Mouse (Mus musculus) limb, embryonic 10.5 days (tissue): ENCODE measurements around the gene Etnk2. TPM values are rescaled to one million over a fixed set of nuclear protein-coding genes. Genes with fewer than 3 reads are reported as not detected.

Source experiments
- DNase-seq: peaks from one replicate; pipeline ENCODE4 v3.0.0-alpha.2; 2017; ENCODE audit warnings: low spot score
- H3K27ac ChIP-seq: fragments of 300-500 bp; sonication (generic); 2 replicates; pipeline ENCODE4 v1.5.1; 2016; ENCODE audit warnings: mild to moderate bottlenecking
- H3K27me3 ChIP-seq: fragments of 300-500 bp; sonication (generic); 2 replicates; pipeline ENCODE4 v1.6.1; 2016; ENCODE audit warnings: low read depth, mild to moderate bottlenecking; ENCODE audit not compliant: poor library complexity, severe bottlenecking
- H3K36me3 ChIP-seq: fragments of 300-500 bp; sonication (generic); 2 replicates; pipeline ENCODE4 v1.6.1; 2016; ENCODE audit warnings: mild to moderate bottlenecking, moderate library complexity
- H3K4me1 ChIP-seq: fragments of 300-500 bp; sonication (generic); 2 replicates; pipeline ENCODE4 v1.6.1; 2016
- H3K4me3 ChIP-seq: fragments of 300-500 bp; sonication (generic); 2 replicates; pipeline ENCODE4 v1.5.1; 2016; ENCODE audit warnings: mild to moderate bottlenecking, moderate library complexity
- H3K9me3 ChIP-seq: fragments of 300-500 bp; sonication (generic); replicated peaks from 2 replicates; pipeline ENCODE4 v1.6.1; 2016; ENCODE audit warnings: mild to moderate bottlenecking
- WGBS: fragments of 180-500 bp; shearing (Covaris S2); methylation state at CpG from one replicate; pipeline ENCODE4 v1.1.7; 2016; 5-methylcytosine and 5-hydroxymethylcytosine counted together
- polyA plus RNA-seq: library from polyadenylated mRNA; unstranded; fragments of >200 nt; fragmentation: Nextera tagmentation; extraction: Ambion mirVana; gene quantifications from 2 replicates; pipeline ENCODE4 v1.2.1, GENCODE M21; 2016

Etnk2 gene
- polyA plus RNA-seq, 1 experiment from 2014 or later = 2.0 TPM

DNA sequence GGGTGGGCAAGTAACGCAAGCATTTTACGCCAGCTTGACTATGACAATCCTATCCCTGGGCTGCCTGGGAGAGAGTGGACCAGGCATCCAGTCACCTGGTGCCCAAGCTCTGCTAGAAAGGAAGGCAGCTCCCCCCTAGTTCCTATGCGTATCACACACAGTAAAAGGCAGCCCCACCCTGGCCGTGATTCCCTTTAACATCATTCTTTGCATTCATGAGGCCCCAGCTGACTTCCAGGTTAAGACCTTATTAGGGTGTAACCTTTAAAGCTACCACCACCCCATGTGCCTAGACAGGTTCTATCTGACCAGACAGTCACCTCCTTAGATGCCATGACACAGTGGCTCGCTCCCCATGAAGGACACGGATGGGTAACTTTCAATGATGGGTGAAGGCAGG is 52.1 kb downstream of the Etnk2 start:
- WGBS = 78% methylated on average over 6 of the region's 6 CpGs
- Histone ChIP-seq H3K36me3 (no peaks in the 10 kb centered on the region), H3K27me3 (no peaks in the 10 kb centered on the region), H3K27ac (peak overlapping the region; percentile 26), H3K4me1 (peaks cover 92% of the 10 kb centered on the region), H3K9me3 (no peaks in the 10 kb centered on the region), H3K4me3 (no peak overlapping the region)
- no peak for DNase-seq

DNA sequence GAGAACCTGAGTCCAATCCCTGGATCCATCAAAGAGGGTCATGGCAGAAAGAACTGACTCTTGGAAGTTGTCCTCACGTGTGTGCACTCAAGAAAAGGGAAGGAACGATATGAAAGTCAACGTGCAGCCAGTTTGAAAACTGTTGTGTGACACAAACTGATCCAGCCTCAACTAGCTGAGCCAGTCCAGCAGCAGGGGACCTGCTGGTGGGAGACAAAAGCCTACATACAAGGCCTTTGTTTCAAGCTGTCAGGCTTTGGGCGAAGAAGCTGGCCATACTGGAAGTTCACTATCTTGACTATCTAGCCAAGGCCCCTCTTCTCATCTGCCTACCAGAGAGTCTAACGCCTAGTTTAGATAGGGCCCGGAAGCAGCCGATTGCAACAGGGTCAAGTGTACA is 53.1 kb downstream of the Etnk2 start:
- Histone ChIP-seq H3K4me1 (peaks cover 92% of the 10 kb centered on the region), H3K36me3 (no peaks in the 10 kb centered on the region), H3K4me3 (no peak overlapping the region), H3K27me3 (no peaks in the 10 kb centered on the region), H3K9me3 (no peaks in the 10 kb centered on the region), H3K27ac (no peak overlapping the region)
- WGBS = 96% methylated on average over 7 of the region's 7 CpGs
- no peak for DNase-seq

- peak overlapping the region; percentile 84; the same call in 1 of the 2 replicates for H3K27ac ChIP-seq
- no peaks in the 10 kb centered on the region for H3K36me3 ChIP-seq
- 76% methylated on average over 3 of the region's 3 CpGs for WGBS
- no peaks in the 10 kb centered on the region for H3K27me3 ChIP-seq
- DNase-seq = no peak
- H3K4me3 ChIP-seq = no peak overlapping the region
- H3K9me3 ChIP-seq = no peaks in the 10 kb centered on the region
- peaks cover 92% of the 10 kb centered on the region for H3K4me1 ChIP-seq
These were observed 53.7 kb downstream of the Etnk2 start for GRCm38 (mm10) chr1:133417113-133417512.

GRCm38 (mm10) chr1:133417539-133417938 is 54.2 kb downstream of the Etnk2 start:
- Histone ChIP-seq H3K27ac (peak overlapping the region; percentile 84), H3K4me3 (peak overlapping the region; percentile 45; the same call in 1 of the 2 replicates)

DNA sequence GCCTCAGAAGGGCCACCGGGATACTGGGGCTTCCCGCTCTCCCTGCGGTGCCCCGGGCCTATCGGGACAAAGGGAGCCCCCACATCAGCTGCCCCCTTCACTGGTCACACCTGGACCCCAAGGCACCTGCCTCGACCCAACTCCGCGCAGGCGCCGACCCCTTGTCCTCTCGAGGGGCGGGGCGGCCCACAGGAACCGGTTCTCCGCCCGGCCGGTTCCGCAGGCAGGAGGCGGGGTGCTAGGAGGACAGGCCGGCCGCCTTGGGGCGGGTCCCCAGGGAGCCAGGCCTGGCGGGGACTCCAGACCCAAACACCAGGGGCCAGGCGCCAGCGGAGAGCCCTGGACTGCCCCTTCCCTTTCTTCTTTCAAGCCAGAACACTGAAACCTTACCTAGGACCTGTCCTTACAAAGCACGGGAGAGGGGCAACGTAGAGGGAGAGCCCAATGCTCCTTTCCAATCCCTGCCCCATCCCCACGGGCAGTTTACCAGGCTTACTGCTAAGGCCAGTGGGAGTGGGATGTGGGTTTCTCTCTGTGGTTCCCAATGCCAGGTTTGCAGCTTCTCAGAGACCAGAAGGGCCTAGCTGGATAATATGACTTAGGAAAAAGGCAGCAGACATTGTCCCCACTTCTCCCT is 54.9 kb downstream of the Etnk2 start:
- no peaks in the 10 kb centered on the region for H3K27me3 ChIP-seq
- DNase-seq = peak; percentile 32
- 7% methylated on average over 28 of the region's 28 CpGs for WGBS

More at GRCm38 (mm10) chr1:133417539-133417938, 54.2 kb downstream of the Etnk2 start:
- Histone ChIP-seq H3K9me3 (no peaks in the 10 kb centered on the region), H3K27me3 (no peaks in the 10 kb centered on the region), H3K4me1 (peaks cover 92% of the 10 kb centered on the region), H3K36me3 (no peaks in the 10 kb centered on the region)
- peak; percentile 31 for DNase-seq
- WGBS = 82% methylated on average over 1 of the region's 1 CpGs

DNA sequence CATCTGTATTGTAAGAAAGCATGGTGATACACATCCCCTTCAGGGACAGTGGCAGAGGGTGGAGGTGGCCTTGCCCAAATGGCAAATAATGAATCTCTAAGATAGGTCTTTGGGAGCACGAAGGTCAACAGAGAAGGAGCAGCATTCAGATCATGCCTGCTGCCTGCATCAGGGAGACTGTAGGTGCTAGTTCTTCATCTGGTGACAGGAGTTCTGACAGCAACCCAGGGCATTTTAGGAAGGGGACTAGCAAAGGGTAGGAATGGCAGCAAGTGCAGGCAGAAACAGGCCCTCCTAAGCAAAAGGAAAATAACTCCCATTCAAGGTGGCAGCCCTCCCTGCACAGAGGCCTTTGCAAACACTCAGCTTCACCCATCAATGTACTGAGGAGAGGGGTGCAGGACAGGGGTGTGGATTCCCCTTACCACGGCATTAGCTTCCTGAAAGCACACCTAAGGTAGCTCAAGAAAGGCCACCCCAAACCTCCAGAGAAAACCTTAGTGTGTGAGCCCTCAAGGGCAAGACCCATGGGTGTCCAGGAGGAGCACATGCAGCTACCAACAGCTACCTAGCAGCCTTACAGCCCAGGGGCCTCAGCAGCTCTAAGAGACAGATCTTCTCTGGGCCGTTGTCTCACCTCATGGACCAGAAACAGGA is 55.9 kb downstream of the Etnk2 start:
- DNase-seq = no peak
- peaks cover 87% of the 10 kb centered on the region for H3K4me1 ChIP-seq
- H3K4me3 ChIP-seq = no peak overlapping the region
- no peaks in the 10 kb centered on the region for H3K27me3 ChIP-seq
- no peaks in the 10 kb centered on the region for H3K36me3 ChIP-seq
- H3K27ac ChIP-seq = no peak overlapping the region; the same call in 1 of the 2 replicates
- no peaks in the 10 kb centered on the region for H3K9me3 ChIP-seq
- WGBS = 79% methylated on average over 3 of the region's 3 CpGs

More for the DNA sequence above, 54.9 kb downstream of the Etnk2 start:
- Histone ChIP-seq H3K27ac (peak overlapping the region; percentile 84), H3K4me1 (peaks cover 91% of the 10 kb centered on the region), H3K36me3 (no peaks in the 10 kb centered on the region), H3K4me3 (peak overlapping the region; percentile 45), H3K9me3 (no peaks in the 10 kb centered on the region)

DNA sequence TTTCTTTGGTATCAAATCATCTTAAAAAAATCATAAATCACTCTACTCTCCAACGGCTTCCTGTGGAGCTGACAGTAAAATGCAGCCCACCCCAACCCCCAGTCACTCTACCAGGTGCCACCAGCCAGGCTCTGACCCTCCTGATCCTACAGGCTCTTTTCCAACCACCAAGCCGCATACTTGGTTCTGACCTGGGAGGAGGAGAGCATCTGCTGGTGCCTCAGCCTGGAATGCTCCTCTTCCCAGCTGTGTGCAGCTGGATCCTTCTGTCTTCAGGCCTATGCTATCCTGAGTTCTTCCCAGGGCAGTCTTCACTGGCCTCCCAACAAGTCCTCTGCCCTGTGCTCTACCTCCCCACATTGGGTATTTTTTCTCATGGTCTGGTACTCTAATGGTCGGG is 57.1 kb downstream of the Etnk2 start:
- H3K27ac ChIP-seq = no peak overlapping the region
- no peak overlapping the region for H3K4me3 ChIP-seq
- no peak for DNase-seq
- peaks cover 77% of the 10 kb centered on the region for H3K4me1 ChIP-seq
- H3K36me3 ChIP-seq = no peaks in the 10 kb centered on the region
- no peaks in the 10 kb centered on the region for H3K27me3 ChIP-seq
- 32% methylated on average over 3 of the region's 3 CpGs for WGBS
- H3K9me3 ChIP-seq = no peaks in the 10 kb centered on the region

GRCm38 (mm10) chr1:133421061-133421460 is 57.7 kb downstream of the Etnk2 start:
- Histone ChIP-seq H3K27ac (no peak overlapping the region), H3K36me3 (no peaks in the 10 kb centered on the region), H3K27me3 (no peaks in the 10 kb centered on the region), H3K9me3 (no peaks in the 10 kb centered on the region), H3K4me1 (peaks cover 73% of the 10 kb centered on the region), H3K4me3 (no peak overlapping the region)
- DNase-seq = no peak
- 29% methylated on average over 2 of the region's 2 CpGs for WGBS

DNA sequence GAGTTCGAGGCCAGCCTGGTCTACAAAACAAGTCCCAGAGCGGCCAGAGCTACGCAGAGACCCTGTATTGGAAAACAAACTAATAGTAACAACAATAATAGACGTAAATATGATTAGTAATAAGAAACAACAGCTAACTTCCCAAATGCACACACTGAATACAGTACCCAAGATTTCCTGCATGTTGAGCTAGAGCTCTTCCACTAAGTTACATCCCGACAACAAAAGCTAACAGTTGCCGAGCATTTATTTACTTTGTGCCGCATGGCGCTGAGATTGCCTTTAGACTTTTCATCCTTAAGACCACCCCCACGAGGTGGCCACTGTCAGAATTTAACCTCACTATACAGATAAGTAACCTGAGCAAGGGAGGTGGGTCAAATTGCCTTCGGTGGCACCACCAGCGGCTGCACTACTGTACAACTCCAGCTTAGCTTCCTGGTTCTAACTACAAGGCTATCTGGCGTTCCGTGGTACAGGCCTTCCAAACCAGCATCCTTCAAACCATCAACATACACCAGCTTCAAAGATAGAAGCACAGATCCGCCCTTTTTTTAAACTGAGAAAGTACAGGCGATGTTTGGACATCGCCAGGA is 58.7 kb downstream of the Etnk2 start:
- Histone ChIP-seq H3K36me3 (no peaks in the 10 kb centered on the region), H3K27ac (peak overlapping the region; percentile 94), H3K4me1 (peaks cover 70% of the 10 kb centered on the region), H3K27me3 (no peaks in the 10 kb centered on the region), H3K9me3 (no peaks in the 10 kb centered on the region), H3K4me3 (peak overlapping the region; percentile 85)
- WGBS = 45% methylated on average over 16 of the region's 16 CpGs
- no peak for DNase-seq

GRCm38 (mm10) chr1:133422615-133423161 is 59.3 kb downstream of the Etnk2 start:
- Histone ChIP-seq H3K4me1 (peaks cover 64% of the 10 kb centered on the region), H3K36me3 (no peaks in the 10 kb centered on the region), H3K27ac (peak overlapping the region; percentile 94), H3K4me3 (peak overlapping the region; percentile 85), H3K9me3 (no peaks in the 10 kb centered on the region), H3K27me3 (no peaks in the 10 kb centered on the region)
- DNase-seq = peak; percentile 70
- under 1% methylated on average over 29 of the region's 29 CpGs for WGBS

DNA sequence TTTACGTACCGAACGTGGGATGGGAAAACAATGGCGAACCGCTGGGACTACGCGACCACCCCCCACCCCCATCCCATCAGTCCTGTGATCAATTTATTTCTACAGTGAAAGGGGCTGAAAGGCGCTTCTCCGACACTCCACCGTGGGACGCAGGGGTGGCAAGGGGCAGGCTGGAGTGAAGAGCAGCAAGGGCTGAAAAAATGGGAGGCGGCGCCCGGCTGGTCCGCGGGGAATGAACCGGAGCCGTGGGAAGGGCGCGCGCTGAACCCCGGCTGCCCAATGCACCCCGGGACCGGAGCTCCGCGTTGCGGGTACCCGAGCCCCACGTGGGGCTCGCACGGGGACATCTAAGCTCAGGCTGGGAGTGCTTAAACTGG is 59.8 kb downstream of the Etnk2 start:
- DNase-seq = peak; percentile 67
- under 1% methylated on average over 31 of the region's 31 CpGs for WGBS

GRCm38 (mm10) chr1:133423543-133424480 is 60.4 kb downstream of the Etnk2 start, which contains the start of gene Sox13:
Gene Sox13 (minus strand): TSS chr1:133424377.
- peaks cover 53% of the 10 kb centered on the region for H3K4me1 ChIP-seq
- H3K27ac ChIP-seq = peak within 1 kb of the TSS; percentile 94
- H3K27me3 ChIP-seq = no peaks in the 10 kb centered on the region
- WGBS = under 1% methylated on average over 118 of the region's 128 CpGs
- H3K4me3 ChIP-seq = peak within 1 kb of the TSS; percentile 85
- no peaks in the 10 kb centered on the region for H3K9me3 ChIP-seq
- DNase-seq = peak; percentile 84
- H3K36me3 ChIP-seq = no peaks in the 10 kb centered on the region

More for the DNA sequence above, 59.8 kb downstream of the Etnk2 start:
- H3K27ac ChIP-seq = peak overlapping the region; percentile 94
- peaks cover 59% of the 10 kb centered on the region for H3K4me1 ChIP-seq
- H3K36me3 ChIP-seq = no peaks in the 10 kb centered on the region
- H3K4me3 ChIP-seq = peak overlapping the region; percentile 85
- no peaks in the 10 kb centered on the region for H3K27me3 ChIP-seq
- no peaks in the 10 kb centered on the region for H3K9me3 ChIP-seq
